Mouse (Mus musculus) forebrain, embryonic 14.5 days (tissue): ENCODE data around the gene Iqcb1. TPM values are rescaled to one million over a fixed set of nuclear protein-coding genes. Genes with fewer than 3 reads are reported as not detected.
A peak's percentile ranks its signal among the peaks of the same experiment; 100 is the strongest.

Experiments
- ATAC-seq: fragments of 200-750 bp; cut with Nextera tagmentation; 2 replicates; pipeline ENCODE4 v1.8.0; 2017; ENCODE audit warnings: mild to moderate bottlenecking, moderate library complexity
- DNase-seq: peaks from one replicate; pipeline ENCODE4 v3.0.0-alpha.2; 2015; ENCODE audit warnings: low spot score
- H3K27ac ChIP-seq: fragments of 300-500 bp; sonication (generic); 2 replicates; pipeline ENCODE4 v1.5.1; 2014; ENCODE audit warnings: low read depth, mild to moderate bottlenecking, control low read depth, low read length, moderate library complexity
- H3K27me3 ChIP-seq: fragments of 300-500 bp; sonication (generic); replicated peaks from 2 replicates; pipeline ENCODE4 v1.6.1; 2014; ENCODE audit warnings: low read length, control low read depth, mixed read lengths; ENCODE audit not compliant: control insufficient read depth, insufficient read depth
- H3K36me3 ChIP-seq: fragments of 300-500 bp; sonication (generic); 2 replicates; pipeline ENCODE4 v1.6.1; 2014; ENCODE audit warnings: low read length, control low read depth; ENCODE audit not compliant: control insufficient read depth, insufficient read depth
- H3K4me1 ChIP-seq: fragments of 300-500 bp; sonication (generic); 2 replicates; pipeline ENCODE4 v1.6.1; 2014; ENCODE audit warnings: antibody characterized with exemption, low read length, control low read depth; ENCODE audit not compliant: control insufficient read depth, insufficient read depth
- H3K4me2 ChIP-seq: fragments of 300-500 bp; sonication (generic); 2 replicates; pipeline ENCODE4 v1.6.1; 2014; ENCODE audit warnings: mild to moderate bottlenecking, control low read depth, low read length
- H3K4me3 ChIP-seq: fragments of 300-500 bp; sonication (generic); 2 replicates; pipeline ENCODE4 v1.5.1; 2014; ENCODE audit warnings: low read depth, low read length, control low read depth
- H3K9ac ChIP-seq: fragments of 300-500 bp; sonication (generic); 2 replicates; pipeline ENCODE4 v1.6.1; 2014; ENCODE audit warnings: mild to moderate bottlenecking, low read length, control low read depth, moderate library complexity
- H3K9me3 ChIP-seq: fragments of 300-500 bp; sonication (generic); replicated peaks from 2 replicates; pipeline ENCODE4 v1.6.1; 2016; ENCODE audit warnings: low read length, control low read depth, mixed read lengths; ENCODE audit not compliant: control insufficient read depth
- WGBS: fragments of 180-500 bp; shearing (Covaris S2); extraction: QIAGEN DNeasy Blood & Tissue Kit; methylation state at CpG from one replicate; pipeline ENCODE4 v1.1.7; 2014; 5-methylcytosine and 5-hydroxymethylcytosine counted together
- polyA plus RNA-seq: library from polyadenylated mRNA; unstranded; fragments of >200 nt; fragmentation: Nextera tagmentation; extraction: Ambion mirVana; gene quantifications from 2 replicates; pipeline ENCODE4 v1.2.1, GENCODE M21; 2014

The Iqcb1 gene
- polyA plus RNA-seq, 1 experiment from 2014 or later, result 53.4 TPM

DNA sequence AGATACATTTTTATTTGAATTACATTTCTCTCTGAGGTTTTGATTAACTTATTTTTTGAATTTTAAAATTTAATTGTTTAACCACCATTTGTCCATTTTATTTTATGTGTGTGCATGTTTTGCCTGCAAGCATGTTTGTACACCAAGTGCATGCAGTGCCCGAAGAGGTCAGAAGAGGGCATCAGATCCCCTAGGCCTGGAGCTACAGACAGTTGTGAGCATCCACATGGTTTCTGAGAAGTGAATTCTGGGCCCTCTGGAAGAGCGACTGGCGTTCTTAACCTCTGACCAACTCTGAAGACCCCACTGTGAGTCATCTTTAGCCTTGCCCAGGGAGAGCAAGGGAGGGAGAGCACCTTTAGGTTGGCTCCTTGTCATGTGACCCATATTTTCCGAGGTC is 56.7 kb downstream of the Iqcb1 start:
- no peak overlapping the region for H3K4me2 ChIP-seq
- no peaks in the 10 kb centered on the region for H3K27me3 ChIP-seq
- peak; percentile 31 for DNase-seq
- H3K4me1 ChIP-seq, result peaks cover 4% of the 10 kb centered on the region
- no peaks in the 10 kb centered on the region for H3K9me3 ChIP-seq
- no peak overlapping the region for H3K4me3 ChIP-seq
- peaks cover 34% of the 10 kb centered on the region for H3K36me3 ChIP-seq
- 80% methylated on average over 4 of the region's 4 CpGs for WGBS
- no peak overlapping the region for H3K9ac ChIP-seq
- no peak for ATAC-seq
- no peak overlapping the region for H3K27ac ChIP-seq

DNA sequence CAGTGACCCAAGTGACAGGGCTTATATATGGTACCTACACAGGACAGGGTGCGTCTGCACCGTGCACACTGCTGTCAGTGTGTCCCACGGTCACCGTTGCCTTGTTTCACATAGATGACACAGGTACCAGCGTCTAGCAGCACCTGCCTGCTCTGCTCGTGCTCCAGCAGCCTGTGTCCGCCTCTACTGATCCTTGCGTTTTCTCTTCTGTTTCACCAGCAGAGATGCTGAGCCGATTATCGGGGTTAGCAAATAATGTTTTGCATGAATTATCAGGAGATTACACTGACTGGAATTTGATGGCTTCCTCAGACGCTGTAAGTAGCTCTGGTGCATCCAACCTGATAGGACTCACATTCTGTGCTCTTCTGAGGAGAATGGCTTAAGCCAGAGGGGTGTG is 57.7 kb downstream of the Iqcb1 start:
- Histone ChIP-seq H3K27me3 (no peaks in the 10 kb centered on the region), H3K36me3 (peaks cover 41% of the 10 kb centered on the region), H3K4me3 (no peak overlapping the region), H3K9me3 (no peaks in the 10 kb centered on the region), H3K9ac (no peak overlapping the region), H3K4me2 (no peak overlapping the region), H3K27ac (no peak overlapping the region), H3K4me1 (peaks cover 4% of the 10 kb centered on the region; the same call in 1 of the 2 replicates)
- 92% methylated on average over 11 of the region's 11 CpGs for WGBS
- no peak for ATAC-seq
- no peak for DNase-seq

DNA sequence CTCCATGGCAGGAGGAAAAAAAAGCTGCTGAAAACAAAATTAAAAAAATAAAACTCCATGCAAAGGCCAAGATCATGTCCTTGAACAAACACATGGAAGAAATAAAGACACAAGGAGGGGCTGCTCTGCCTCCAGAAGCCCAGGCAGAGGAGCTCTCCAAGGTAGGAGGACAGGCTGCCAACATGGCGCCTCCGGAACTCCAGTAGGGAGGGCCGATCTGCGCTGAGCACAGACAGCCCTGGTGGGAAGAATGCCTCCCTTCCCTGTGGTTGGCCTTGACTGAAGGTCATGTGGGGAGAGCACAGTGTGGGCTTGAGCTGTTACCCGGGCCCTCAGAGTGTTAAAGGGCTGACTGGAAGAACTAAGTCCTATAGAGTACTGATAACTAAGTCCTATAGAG is 59.4 kb downstream of the Iqcb1 start:
- H3K27ac ChIP-seq, result no peak overlapping the region

GRCm38 (mm10) chr16:36890559-36890958 is 62.4 kb downstream of the Iqcb1 start:
- DNase-seq, result no peak

More for the DNA sequence above, 59.4 kb downstream of the Iqcb1 start:
- no peaks in the 10 kb centered on the region for H3K9me3 ChIP-seq
- H3K9ac ChIP-seq, result no peak overlapping the region
- 82% methylated on average over 5 of the region's 5 CpGs for WGBS
- H3K4me3 ChIP-seq, result no peak overlapping the region
- ATAC-seq (no peak), DNase-seq (no peak)
- peaks cover 4% of the 10 kb centered on the region; the same call in 1 of the 2 replicates for H3K4me1 ChIP-seq
- no peaks in the 10 kb centered on the region for H3K27me3 ChIP-seq
- H3K36me3 ChIP-seq, result peaks cover 47% of the 10 kb centered on the region
- H3K4me2 ChIP-seq, result no peak overlapping the region

DNA sequence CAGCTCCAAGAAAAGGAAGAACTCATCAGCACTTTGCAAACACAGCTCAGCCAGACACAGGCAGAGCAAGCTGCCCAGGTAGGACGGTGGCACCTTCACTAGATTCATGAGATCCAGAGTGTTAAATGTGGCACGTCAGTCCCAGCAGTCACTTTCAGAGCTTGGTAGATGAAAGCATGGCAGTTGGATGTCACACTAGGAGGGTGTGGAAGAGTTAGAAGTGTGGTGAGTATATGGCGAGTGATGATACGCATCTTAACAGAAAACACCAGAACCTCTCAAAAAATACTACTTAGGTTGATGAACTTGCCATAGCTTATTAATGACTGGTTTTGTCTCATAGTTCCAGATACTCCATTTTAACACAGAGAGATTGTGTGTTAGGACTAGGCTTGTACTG is 63.2 kb downstream of the Iqcb1 start:
- Histone ChIP-seq H3K36me3 (peaks cover 70% of the 10 kb centered on the region), H3K9ac (no peak overlapping the region), H3K4me3 (no peak overlapping the region), H3K27me3 (no peaks in the 10 kb centered on the region), H3K27ac (no peak overlapping the region), H3K4me2 (no peak overlapping the region), H3K9me3 (no peaks in the 10 kb centered on the region), H3K4me1 (no peaks in the 10 kb centered on the region)
- no peak for DNase-seq
- WGBS, result 95% methylated on average over 4 of the region's 4 CpGs
- ATAC-seq, result no peak

More at GRCm38 (mm10) chr16:36890559-36890958, 62.4 kb downstream of the Iqcb1 start:
- no peak overlapping the region for H3K4me3 ChIP-seq
- H3K4me2 ChIP-seq, result no peak overlapping the region
- no peaks in the 10 kb centered on the region for H3K9me3 ChIP-seq
- 96% methylated on average over 3 of the region's 3 CpGs for WGBS
- H3K27ac ChIP-seq, result no peak overlapping the region
- H3K9ac ChIP-seq, result no peak overlapping the region
- no peak for ATAC-seq
- peaks cover 69% of the 10 kb centered on the region for H3K36me3 ChIP-seq
- H3K4me1 ChIP-seq, result no peaks in the 10 kb centered on the region
- no peaks in the 10 kb centered on the region for H3K27me3 ChIP-seq

DNA sequence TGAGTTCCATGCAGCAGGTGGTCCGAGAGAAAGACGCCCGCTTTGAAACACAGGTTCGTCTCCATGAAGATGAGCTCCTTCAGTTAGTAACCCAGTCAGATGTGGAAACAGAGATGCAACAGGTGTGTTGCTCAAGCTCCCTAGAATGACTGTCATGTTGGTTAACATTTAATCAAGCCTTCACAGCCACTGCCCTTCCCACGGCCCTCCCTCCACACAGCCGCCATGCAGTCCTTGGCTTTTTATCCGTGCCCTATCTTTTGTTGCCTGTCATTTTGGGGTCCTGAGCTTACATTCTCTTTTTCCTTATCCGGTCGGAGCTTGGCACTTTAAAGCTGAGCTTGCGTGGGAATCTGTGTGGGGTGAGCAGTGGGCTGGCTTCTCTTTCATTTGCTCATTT is 65.1 kb downstream of the Iqcb1 start:
- H3K36me3 ChIP-seq, result peaks cover 72% of the 10 kb centered on the region
- no peak overlapping the region for H3K27ac ChIP-seq
- H3K4me1 ChIP-seq, result no peaks in the 10 kb centered on the region
- H3K4me2 ChIP-seq, result no peak overlapping the region
- DNase-seq (no peak), ATAC-seq (no peak)
- H3K27me3 ChIP-seq, result no peaks in the 10 kb centered on the region
- H3K9me3 ChIP-seq, result no peaks in the 10 kb centered on the region
- 89% methylated on average over 10 of the region's 10 CpGs for WGBS
- no peak overlapping the region for H3K9ac ChIP-seq
- H3K4me3 ChIP-seq, result no peak overlapping the region

DNA sequence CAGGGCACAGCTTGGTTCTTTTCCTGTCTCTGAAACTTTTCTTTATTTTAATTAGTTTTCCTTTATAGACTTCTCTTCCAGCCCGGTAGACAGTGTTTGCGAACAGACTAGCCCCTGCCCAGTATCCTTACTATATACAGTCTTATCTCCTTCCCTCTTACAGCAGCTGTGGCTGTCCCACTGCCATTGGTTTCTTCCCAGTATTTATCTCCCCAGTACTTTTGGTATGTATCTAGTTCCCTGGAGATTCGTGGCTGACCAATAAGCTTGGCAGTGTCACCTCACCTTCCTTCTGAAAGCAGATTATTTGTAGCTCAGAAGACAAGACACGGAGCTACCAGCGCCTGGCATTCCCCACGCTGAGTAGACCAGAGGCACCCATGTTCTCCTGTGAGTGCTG is 68.5 kb downstream of the Iqcb1 start:
- no peaks in the 10 kb centered on the region for H3K4me1 ChIP-seq
- H3K4me3 ChIP-seq, result no peak overlapping the region
- no peaks in the 10 kb centered on the region for H3K9me3 ChIP-seq
- no peak overlapping the region for H3K4me2 ChIP-seq
- H3K27me3 ChIP-seq, result no peaks in the 10 kb centered on the region
- no peak overlapping the region for H3K9ac ChIP-seq
- ATAC-seq (no peak), DNase-seq (no peak)
- H3K36me3 ChIP-seq, result peaks cover 70% of the 10 kb centered on the region
- WGBS, result 97% methylated on average over 6 of the region's 6 CpGs
- H3K27ac ChIP-seq, result no peak overlapping the region

- Histone ChIP-seq H3K4me3 (no peak overlapping the region), H3K27ac (no peak overlapping the region), H3K9ac (no peak overlapping the region), H3K4me1 (no peaks in the 10 kb centered on the region), H3K9me3 (no peaks in the 10 kb centered on the region), H3K27me3 (no peaks in the 10 kb centered on the region), H3K4me2 (no peak overlapping the region), H3K36me3 (peaks cover 63% of the 10 kb centered on the region)
- ATAC-seq, result no peak
- no peak for DNase-seq
- 91% methylated on average over 5 of the region's 5 CpGs for WGBS
These were observed 75.0 kb downstream of the Iqcb1 start for GRCm38 (mm10) chr16:36903156-36903555.

- Histone ChIP-seq H3K9ac (no peak overlapping the region), H3K4me2 (no peak overlapping the region), H3K36me3 (peaks cover 81% of the 10 kb centered on the region), H3K27me3 (no peaks in the 10 kb centered on the region), H3K4me1 (no peaks in the 10 kb centered on the region), H3K9me3 (no peaks in the 10 kb centered on the region), H3K27ac (no peak overlapping the region), H3K4me3 (no peak overlapping the region)
- DNase-seq, result no peak
- WGBS, result 91% methylated on average over 10 of the region's 10 CpGs
- ATAC-seq, result no peak
These were observed 83.7 kb downstream of the Iqcb1 start for GRCm38 (mm10) chr16:36911909-36912308.
